Mouse (Mus musculus): Measurements from ENCODE around the gene Fndc11. TPM values are rescaled to one million over a fixed set of nuclear protein-coding genes. Genes with fewer than 3 reads are reported as not detected.
A peak's percentile ranks its signal among the peaks of the same experiment; 100 is the strongest.

Fndc11 gene
- 0.58 TPM in 1 of 2 replicates, not detected in the other for polyA plus RNA-seq (2014; fragmentation: Nextera tagmentation; extraction: Ambion mirVana)

DNA sequence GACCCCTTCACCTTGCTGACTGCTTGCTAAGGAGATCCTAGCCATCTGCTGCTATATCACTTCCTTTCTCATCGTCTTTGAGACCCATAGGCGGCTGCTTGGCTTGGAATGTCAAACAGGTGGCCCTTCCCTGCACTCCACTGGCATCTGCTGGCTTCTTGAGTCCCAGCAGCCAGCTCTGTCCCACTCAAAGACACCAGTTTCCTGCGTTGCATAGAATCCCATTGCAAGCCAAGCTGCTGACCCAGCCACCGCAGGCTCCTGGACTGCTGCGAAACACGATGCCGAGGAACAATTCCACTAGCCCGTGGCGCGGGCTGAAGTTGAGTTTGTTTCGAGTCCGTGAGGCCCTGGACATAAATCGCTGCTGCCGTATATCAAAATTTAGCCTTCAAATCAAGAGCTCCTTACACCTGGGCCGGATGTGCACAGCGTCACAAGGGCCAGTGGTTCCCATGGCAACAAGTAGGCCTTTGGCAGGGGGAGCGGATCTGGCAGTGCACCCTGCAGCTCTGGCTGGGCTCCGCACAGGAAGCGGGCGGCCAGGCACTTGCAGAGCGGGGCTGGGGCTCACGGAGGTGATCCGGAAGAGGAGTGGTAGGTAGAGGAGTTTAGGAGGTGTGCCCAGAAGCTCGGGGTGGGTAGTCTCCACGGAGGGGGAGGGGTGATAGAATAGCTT lies at the start of gene Fndc11:
Gene Fndc11 (plus strand): TSS at position 476 of the 679 bp plus-strand sequence.
- Histone ChIP-seq H3K9me3 (ENCODE audit: control insufficient read depth, low read length) (no peaks in the 10 kb centered on the region), H3K27me3 (ENCODE audit: control insufficient read depth, insufficient read depth, low read length) (no peaks in the 10 kb centered on the region), H3K9ac (ENCODE audit: low read depth, low read length) (peak within 1 kb of the TSS; percentile 37; the same call in 1 of the 2 replicates), H3K36me3 (ENCODE audit: control insufficient read depth, insufficient read depth, low read length) (no peaks in the 10 kb centered on the region), H3K27ac (ENCODE audit: low read depth, low read length) (peak within 1 kb of the TSS; percentile 77), H3K4me3 (ENCODE audit: low read length) (peak within 1 kb of the TSS; percentile 34), H3K4me1 (ENCODE audit: control insufficient read depth, insufficient read depth, low read length) (peaks cover 20% of the 10 kb centered on the region; the same call in 1 of the 2 replicates), H3K4me2 (replicated peaks; ENCODE audit: low read depth, low read length) (peak within 1 kb of the TSS; percentile 58)
- under 1% methylated on average over 25 of the region's 25 CpGs for WGBS
- ATAC-seq (ENCODE audit: low FRiP score, low TSS enrichment), result peak; percentile 97

DNA sequence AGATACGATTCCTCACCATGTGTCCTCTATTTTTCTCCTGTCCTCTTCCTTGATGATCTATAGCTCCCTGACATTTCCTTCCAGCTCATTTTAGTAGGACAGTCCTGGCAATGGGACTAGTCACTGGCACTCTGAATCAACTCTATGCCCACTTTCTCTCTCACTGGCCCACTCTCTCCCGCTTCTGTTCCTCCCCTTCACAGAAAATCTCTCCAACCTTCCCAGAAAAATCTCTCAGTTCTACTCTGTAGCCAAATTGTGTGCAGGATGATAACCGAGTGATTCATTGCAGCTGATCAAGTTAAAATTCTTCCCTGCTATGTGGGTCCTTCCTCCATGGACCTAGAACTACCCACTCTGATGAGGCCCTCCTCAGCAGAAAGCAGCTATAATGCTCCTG lies 45.2 kb upstream of the Fndc11 start:
- Histone ChIP-seq H3K9ac (ENCODE audit: low read depth, low read length) (no peak overlapping the region), H3K4me1 (ENCODE audit: control insufficient read depth, insufficient read depth, low read length) (no peaks in the 10 kb centered on the region), H3K27ac (ENCODE audit: low read depth, low read length) (no peak overlapping the region), H3K4me3 (ENCODE audit: low read length) (no peak overlapping the region), H3K36me3 (ENCODE audit: control insufficient read depth, insufficient read depth, low read length) (no peaks in the 10 kb centered on the region), H3K9me3 (ENCODE audit: control insufficient read depth, low read length) (no peaks in the 10 kb centered on the region), H3K27me3 (ENCODE audit: control insufficient read depth, insufficient read depth, low read length) (no peaks in the 10 kb centered on the region), H3K4me2 (replicated peaks; ENCODE audit: low read depth, low read length) (no peak overlapping the region)
- ATAC-seq (ENCODE audit: low FRiP score, low TSS enrichment), result no peak
- WGBS, result 85% methylated on average over 3 of the region's 3 CpGs

DNA sequence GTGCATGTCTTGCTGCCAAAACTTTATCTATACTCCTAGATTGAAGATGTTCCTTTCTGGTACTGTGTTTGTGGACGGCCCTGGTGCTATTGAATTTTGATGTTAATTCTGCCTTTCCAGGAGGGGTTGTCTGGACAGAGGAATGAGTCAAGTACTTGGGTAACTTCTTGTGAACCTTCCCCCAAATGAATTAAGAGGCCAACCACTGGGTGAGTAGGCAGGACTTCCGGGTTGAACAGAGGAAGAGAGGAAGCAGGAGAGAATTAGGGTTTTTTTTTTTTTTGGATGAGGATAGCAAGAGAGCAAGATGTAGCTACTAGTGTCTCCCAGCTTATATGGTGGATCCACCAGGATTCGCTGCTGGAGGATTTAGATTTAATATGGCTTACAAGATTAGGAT lies 41.8 kb upstream of the Fndc11 start:
- ATAC-seq (ENCODE audit: low FRiP score, low TSS enrichment), result no peak
- Histone ChIP-seq H3K27me3 (ENCODE audit: control insufficient read depth, insufficient read depth, low read length) (no peaks in the 10 kb centered on the region), H3K36me3 (ENCODE audit: control insufficient read depth, insufficient read depth, low read length) (no peaks in the 10 kb centered on the region), H3K9me3 (ENCODE audit: control insufficient read depth, low read length) (no peaks in the 10 kb centered on the region), H3K4me3 (ENCODE audit: low read length) (no peak overlapping the region), H3K4me2 (replicated peaks; ENCODE audit: low read depth, low read length) (no peak overlapping the region), H3K4me1 (ENCODE audit: control insufficient read depth, insufficient read depth, low read length) (no peaks in the 10 kb centered on the region), H3K9ac (ENCODE audit: low read depth, low read length) (no peak overlapping the region), H3K27ac (ENCODE audit: low read depth, low read length) (no peak overlapping the region)
- WGBS, result 76% methylated on average over 3 of the region's 3 CpGs

DNA sequence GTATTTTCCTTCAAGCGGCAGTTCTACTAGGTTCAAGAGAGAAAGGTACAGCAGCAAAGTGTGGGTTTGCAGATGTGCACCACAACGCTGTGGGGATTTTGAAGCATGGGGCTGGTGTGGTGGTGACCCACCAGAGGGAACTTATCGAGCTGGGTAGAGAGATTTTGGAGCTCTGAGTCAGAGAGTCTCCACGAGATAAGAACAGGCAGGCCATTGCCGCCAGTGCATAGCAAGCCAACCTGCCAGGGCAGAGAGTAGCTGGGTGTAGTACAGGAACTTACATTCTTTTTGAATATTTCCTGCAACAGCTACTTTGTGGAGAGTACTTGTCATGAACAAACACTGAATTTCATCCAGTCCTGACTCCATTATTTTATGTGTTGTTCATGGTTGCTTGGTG lies 41.3 kb upstream of the Fndc11 start:
- H3K9ac ChIP-seq (ENCODE audit: low read depth, low read length), result no peak overlapping the region
- H3K27me3 ChIP-seq (ENCODE audit: control insufficient read depth, insufficient read depth, low read length), result no peaks in the 10 kb centered on the region
- H3K4me1 ChIP-seq (ENCODE audit: control insufficient read depth, insufficient read depth, low read length), result no peaks in the 10 kb centered on the region
- no peaks in the 10 kb centered on the region for H3K36me3 ChIP-seq (ENCODE audit: control insufficient read depth, insufficient read depth, low read length)
- no peak for ATAC-seq (ENCODE audit: low FRiP score, low TSS enrichment)
- WGBS, result 86% methylated on average over 5 of the region's 5 CpGs
- H3K9me3 ChIP-seq (ENCODE audit: control insufficient read depth, low read length), result no peaks in the 10 kb centered on the region
- no peak overlapping the region for H3K4me2 ChIP-seq (replicated peaks; ENCODE audit: low read depth, low read length)
- H3K4me3 ChIP-seq (ENCODE audit: low read length), result no peak overlapping the region
- H3K27ac ChIP-seq (ENCODE audit: low read depth, low read length), result no peak overlapping the region

DNA sequence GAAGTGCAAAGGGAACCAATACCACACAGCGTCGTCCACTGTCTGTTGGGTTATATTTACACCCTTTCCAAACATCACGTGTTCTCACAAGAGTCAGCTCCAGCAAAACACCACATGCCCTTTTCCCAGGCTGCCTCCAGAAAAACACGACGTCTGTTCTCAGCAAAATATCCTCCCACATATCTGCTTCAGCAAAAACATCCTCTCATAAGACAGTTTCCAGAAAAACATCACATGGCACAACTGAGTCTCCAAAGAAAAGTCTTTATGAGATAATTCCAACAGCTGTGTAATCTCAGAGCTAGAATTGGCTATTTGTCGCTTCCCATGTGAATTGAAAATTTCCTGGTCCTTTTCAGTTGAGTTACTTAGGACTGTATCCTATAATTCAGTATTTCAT lies 38.9 kb upstream of the Fndc11 start:
- no peak overlapping the region for H3K4me3 ChIP-seq (ENCODE audit: low read length)
- WGBS, result 73% methylated on average over 6 of the region's 6 CpGs
- H3K4me1 ChIP-seq (ENCODE audit: control insufficient read depth, insufficient read depth, low read length), result no peaks in the 10 kb centered on the region
- H3K9me3 ChIP-seq (ENCODE audit: control insufficient read depth, low read length), result no peaks in the 10 kb centered on the region
- no peak overlapping the region for H3K27ac ChIP-seq (ENCODE audit: low read depth, low read length)
- H3K9ac ChIP-seq (ENCODE audit: low read depth, low read length), result no peak overlapping the region
- H3K36me3 ChIP-seq (ENCODE audit: control insufficient read depth, insufficient read depth, low read length), result no peaks in the 10 kb centered on the region
- no peak for ATAC-seq (ENCODE audit: low FRiP score, low TSS enrichment)
- no peak overlapping the region for H3K4me2 ChIP-seq (replicated peaks; ENCODE audit: low read depth, low read length)
- H3K27me3 ChIP-seq (ENCODE audit: control insufficient read depth, insufficient read depth, low read length), result no peaks in the 10 kb centered on the region

DNA sequence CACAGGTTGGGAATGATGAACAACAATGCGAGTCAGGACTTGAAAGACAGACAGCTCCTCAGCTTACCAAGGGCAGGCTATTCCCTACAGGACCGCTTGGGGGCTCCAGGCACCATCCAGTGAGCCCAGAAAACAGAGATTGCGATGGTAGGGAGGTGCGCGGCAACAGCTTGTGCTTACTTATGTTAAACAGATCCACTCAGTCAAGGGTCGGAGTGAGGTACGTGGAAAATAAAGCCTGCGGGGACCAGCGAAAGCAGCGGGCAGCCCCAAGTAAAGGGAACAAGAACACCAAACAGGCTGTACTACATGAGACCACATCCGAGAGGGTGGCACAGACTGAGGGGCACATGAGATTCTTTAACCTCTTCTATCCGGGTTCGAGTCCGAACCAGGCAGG lies 33.2 kb upstream of the Fndc11 start:
- Histone ChIP-seq H3K27ac (ENCODE audit: low read depth, low read length) (peak overlapping the region; percentile 91; the same call in 1 of the 2 replicates), H3K4me3 (ENCODE audit: low read length) (peak overlapping the region; percentile 78), H3K36me3 (ENCODE audit: control insufficient read depth, insufficient read depth, low read length) (peaks cover 13% of the 10 kb centered on the region; the same call in 1 of the 2 replicates), H3K27me3 (ENCODE audit: control insufficient read depth, insufficient read depth, low read length) (no peaks in the 10 kb centered on the region), H3K4me1 (ENCODE audit: control insufficient read depth, insufficient read depth, low read length) (peaks cover 6% of the 10 kb centered on the region; the same call in 1 of the 2 replicates), H3K9me3 (ENCODE audit: control insufficient read depth, low read length) (no peaks in the 10 kb centered on the region), H3K4me2 (replicated peaks; ENCODE audit: low read depth, low read length) (peak overlapping the region; percentile 97), H3K9ac (ENCODE audit: low read depth, low read length) (peak overlapping the region; percentile 87; the same call in 1 of the 2 replicates)
- WGBS, result under 1% methylated on average over 14 of the region's 14 CpGs
- peak; percentile 70 for ATAC-seq (ENCODE audit: low FRiP score, low TSS enrichment)

DNA sequence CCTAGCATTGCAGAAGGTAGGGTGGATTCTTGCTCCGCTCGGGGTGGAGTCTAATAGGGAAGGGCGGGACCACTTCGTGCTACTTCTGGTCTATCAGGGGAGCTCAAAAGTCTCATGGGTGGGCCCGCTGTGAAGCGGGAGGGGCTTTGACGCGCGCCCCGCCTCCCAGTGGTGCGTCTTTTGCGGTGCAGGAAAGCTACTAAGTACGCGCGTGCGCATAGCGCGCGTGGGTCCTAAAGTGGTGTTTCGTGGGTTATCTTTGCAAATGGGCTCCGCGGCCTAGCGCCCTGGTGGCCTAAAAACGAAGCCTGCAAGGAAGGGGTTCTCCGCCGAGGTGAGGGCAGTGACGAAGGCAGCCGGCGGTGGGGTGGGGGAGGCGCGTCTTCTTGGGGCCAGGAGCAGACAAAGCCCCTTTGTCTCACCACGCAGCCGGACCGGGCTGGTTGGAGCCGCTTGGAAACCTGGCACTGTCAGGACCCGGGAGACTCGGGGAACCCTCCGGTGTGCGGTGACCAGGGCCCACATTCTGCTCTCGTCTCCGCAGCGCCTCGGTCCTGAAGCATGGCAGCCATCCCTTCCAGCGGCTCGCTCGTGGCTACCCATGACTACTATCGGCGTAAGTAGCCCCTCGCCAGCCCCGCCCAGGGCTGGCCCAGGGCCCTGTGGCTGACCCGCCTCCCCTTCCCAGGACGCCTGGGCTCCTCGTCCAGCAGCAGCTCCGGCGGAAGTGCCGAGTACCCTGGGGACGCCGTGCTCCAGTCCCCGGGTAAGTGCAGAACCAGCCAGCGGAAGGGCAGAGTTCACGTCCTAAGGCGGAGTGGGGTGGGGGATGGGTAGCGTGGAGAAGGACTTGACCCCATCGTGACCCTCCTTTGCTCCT lies 32.5 kb upstream of the Fndc11 start, which contains the start of gene Ppdpf:
Gene Ppdpf (plus strand): TSS at position 127 of the 880 bp plus-strand sequence.
- no peaks in the 10 kb centered on the region for H3K9me3 ChIP-seq (ENCODE audit: control insufficient read depth, low read length)
- H3K4me1 ChIP-seq (ENCODE audit: control insufficient read depth, insufficient read depth, low read length), result peaks cover 6% of the 10 kb centered on the region; the same call in 1 of the 2 replicates
- peak within 1 kb of the TSS; percentile 91 for H3K27ac ChIP-seq (ENCODE audit: low read depth, low read length)
- ATAC-seq (ENCODE audit: low FRiP score, low TSS enrichment), result peak; percentile 96
- peak within 1 kb of the TSS; percentile 87 for H3K9ac ChIP-seq (ENCODE audit: low read depth, low read length)
- H3K4me2 ChIP-seq (replicated peaks; ENCODE audit: low read depth, low read length), result peak within 1 kb of the TSS; percentile 97
- WGBS, result 0% methylated on average over 64 of the region's 64 CpGs
- H3K4me3 ChIP-seq (ENCODE audit: low read length), result peak within 1 kb of the TSS; percentile 78
- H3K36me3 ChIP-seq (ENCODE audit: control insufficient read depth, insufficient read depth, low read length), result peaks cover 13% of the 10 kb centered on the region; the same call in 1 of the 2 replicates
- H3K27me3 ChIP-seq (ENCODE audit: control insufficient read depth, insufficient read depth, low read length), result no peaks in the 10 kb centered on the region

DNA sequence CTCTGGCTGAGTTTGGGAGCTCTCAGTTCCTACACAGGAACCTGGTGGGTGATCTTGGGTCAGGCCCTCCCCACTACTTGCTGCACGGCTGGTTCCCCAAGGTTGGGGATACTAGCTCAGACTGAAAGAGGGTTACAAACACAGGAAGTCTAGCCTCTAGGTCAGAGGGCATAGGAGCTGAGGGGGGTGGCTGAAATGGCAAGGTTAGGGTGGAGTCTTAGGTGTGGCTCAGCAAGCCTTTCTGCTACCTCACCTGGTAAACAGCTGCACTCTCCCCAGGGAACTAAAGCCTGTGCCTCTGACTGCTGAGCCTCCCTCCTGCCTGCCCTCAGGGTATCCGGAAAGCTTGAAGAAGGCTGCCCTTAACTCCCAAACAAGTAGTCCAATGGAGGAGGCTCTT lies 31.1 kb upstream of the Fndc11 start:
- 0 out of 2 replicates have a peak overlapping the region, but pooled peaks have one; percentile 52 for H3K27ac ChIP-seq (ENCODE audit: low read depth, low read length)
- H3K36me3 ChIP-seq (ENCODE audit: control insufficient read depth, insufficient read depth, low read length), result peaks cover 13% of the 10 kb centered on the region; the same call in 1 of the 2 replicates
- ATAC-seq (ENCODE audit: low FRiP score, low TSS enrichment), result no peak
- peak overlapping the region; percentile 78; the same call in 1 of the 2 replicates for H3K4me3 ChIP-seq (ENCODE audit: low read length)
- H3K9me3 ChIP-seq (ENCODE audit: control insufficient read depth, low read length), result no peaks in the 10 kb centered on the region
- 0 out of 2 replicates have a peak overlapping the region, but pooled peaks have one; percentile 23 for H3K9ac ChIP-seq (ENCODE audit: low read depth, low read length)
- 60% methylated on average over 2 of the region's 2 CpGs for WGBS
- H3K4me2 ChIP-seq (replicated peaks; ENCODE audit: low read depth, low read length), result peak overlapping the region; percentile 97
- no peaks in the 10 kb centered on the region for H3K27me3 ChIP-seq (ENCODE audit: control insufficient read depth, insufficient read depth, low read length)
- peaks cover 6% of the 10 kb centered on the region; the same call in 1 of the 2 replicates for H3K4me1 ChIP-seq (ENCODE audit: control insufficient read depth, insufficient read depth, low read length)
